In genomic region chr16:15053840-15054239, GRCm38 (mm10) we compare ENCODE assay signal across 10 mouse cellular contexts.
DNase-seq lines count a peak whose midpoint lies in the region; ATAC-seq lines count a peak whose summit lies in the region.
"Had no signal": no experiment of that assay in that cellular context is flagged by ENCODE, and none has a peak within 500 bp of the region (broad histone marks: within the 10 kb centered on the region; RNA-seq: fewer than 3 reads in every experiment).

No protein-coding gene starts in this region.

- H3K9ac ChIP-seq in kidney, embryonic 14.5 days (ENCODE audit: low read depth, low read length): no peak overlapping the region
- H3K9ac ChIP-seq in limb, embryonic 11.5 days (ENCODE audit: low read length): no peak overlapping the region
- H3K9ac ChIP-seq: liver, embryonic 14.5 days; stomach, embryonic 15.5 days had no signal

- WGBS in kidney, embryonic 14.5 days: 11% methylated on average over 4 of the region's 4 CpGs
- WGBS in limb, embryonic 11.5 days: 3% methylated on average over 4 of the region's 4 CpGs

- H3K27ac ChIP-seq in kidney, embryonic 14.5 days (ENCODE audit: low read depth, low read length): peak overlapping the region; percentile 42; the same call in 1 of the 2 replicates
- H3K27ac ChIP-seq in limb, embryonic 11.5 days (replicated peaks; ENCODE audit: low read depth, low read length): peak overlapping the region; percentile 95
- H3K27ac ChIP-seq: liver, embryonic 14.5 days; stomach, embryonic 15.5 days had no signal

- no peaks in the 10 kb centered on the region for H3K9me3 ChIP-seq in kidney, embryonic 14.5 days (ENCODE audit: control insufficient read depth, low read length)
- H3K9me3 ChIP-seq in limb, embryonic 11.5 days (ENCODE audit: control insufficient read depth, low read length): no peaks in the 10 kb centered on the region
- H3K9me3 ChIP-seq: stomach, embryonic 15.5 days had no signal

- peaks cover 29% of the 10 kb centered on the region for H3K4me1 ChIP-seq in kidney, embryonic 14.5 days (ENCODE audit: control insufficient read depth, insufficient read depth, low read length)
- peaks cover 22% of the 10 kb centered on the region for H3K4me1 ChIP-seq in limb, embryonic 11.5 days (ENCODE audit: control insufficient read depth, insufficient read depth, low read length)

- no peaks in the 10 kb centered on the region for H3K36me3 ChIP-seq in kidney, embryonic 14.5 days (ENCODE audit: control insufficient read depth, insufficient read depth, low read length)
- no peaks in the 10 kb centered on the region for H3K36me3 ChIP-seq in limb, embryonic 11.5 days (ENCODE audit: control insufficient read depth, insufficient read depth, low read length)
- H3K36me3 ChIP-seq: stomach, embryonic 15.5 days had no signal

- no peaks in the 10 kb centered on the region for H3K27me3 ChIP-seq in kidney, embryonic 14.5 days (ENCODE audit: control insufficient read depth, insufficient read depth, low read length)
- no peaks in the 10 kb centered on the region for H3K27me3 ChIP-seq in limb, embryonic 11.5 days (ENCODE audit: control insufficient read depth, insufficient read depth, low read length)
- H3K27me3 ChIP-seq: stomach, embryonic 15.5 days had no signal

- no peak overlapping the region for H3K4me3 ChIP-seq in kidney, embryonic 14.5 days (ENCODE audit: low read length)
- no peak overlapping the region for H3K4me3 ChIP-seq in limb, embryonic 11.5 days (ENCODE audit: low read depth, low read length)
- H3K4me3 ChIP-seq: stomach, embryonic 15.5 days had no signal

- ATAC-seq in kidney, embryonic 14.5 days (ENCODE audit: low FRiP score, low TSS enrichment): peak; percentile 86
- ATAC-seq in limb, embryonic 11.5 days (ENCODE audit: insufficient number of reproducible peaks, low FRiP score, low TSS enrichment, low read depth): 0 out of 2 replicates have a peak, but pooled peaks have one; percentile 15
- ATAC-seq in activated CD4-positive, CD25-positive, alpha-beta regulatory T cell, adult 4 months: no peak

- DNase-seq in adrenal gland, postnatal 25 days: peak; percentile 2
- DNase-seq in adrenal gland, adult 18-20 months (ENCODE audit: low spot score in 2 of 2): no peak
- no peak for DNase-seq in kidney, postnatal 10 days
- peak; percentile 14 for DNase-seq in ZHBTc4 (ENCODE audit: low read depth, low spot score)
- peak; percentile 29 for DNase-seq in limb, embryonic 11.5 days (ENCODE audit: low spot score)
- no peak for DNase-seq in lung, postnatal 10 days

- no peak overlapping the region for H3K4me2 ChIP-seq in kidney, embryonic 14.5 days (replicated peaks; ENCODE audit: low read depth, low read length)
- no peak overlapping the region for H3K4me2 ChIP-seq in limb, embryonic 11.5 days (ENCODE audit: low read depth, severe bottlenecking)

Comparison
In these comparisons a context has a peak if more than half of its experiments do, and no peak if none do; other contexts are left out.
1. DNase-seq: peak in adrenal gland, postnatal 25 days (single experiment), ZHBTc4 (single experiment) and limb, embryonic 11.5 days (single experiment); none in adrenal gland, adult 18-20 months (0 of 2), kidney, postnatal 10 days (single experiment) and lung, postnatal 10 days (single experiment).